Mouse (Mus musculus): Measurements from ENCODE around the gene 1600002K03Rik.

DNA sequence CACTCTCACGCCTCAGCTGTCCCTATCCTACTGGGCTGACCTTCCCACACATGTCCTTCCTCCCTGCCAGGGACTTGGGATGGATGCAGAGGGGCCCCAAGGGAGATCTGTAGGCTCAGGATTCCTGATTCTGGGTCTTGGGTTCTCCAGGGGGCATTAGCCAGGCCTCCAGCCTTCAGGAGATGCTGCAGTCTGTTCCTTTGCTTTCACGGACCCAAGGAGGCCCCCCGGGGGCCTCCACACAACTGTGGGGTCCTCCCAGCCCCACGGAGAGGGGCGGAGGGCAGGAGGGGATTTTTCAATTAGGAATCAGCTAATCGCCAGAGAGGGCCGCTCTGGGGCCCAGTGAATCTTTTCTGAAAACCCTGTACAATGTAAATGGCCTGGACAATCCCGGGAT lies 21.7 kb downstream of the 1600002K03Rik start:
- TF ChIP-seq TAL1 (IDR thresholded peaks at IDR 0.05; ENCODE audit: low read length) (no peak), GATA1 (IDR thresholded peaks at IDR 0.05; ENCODE audit: low read length) (no peak)
